Mouse (Mus musculus) neural tube, embryonic 11.5 days (tissue): ENCODE results near the gene Col9a2. TPM values are rescaled to one million over a fixed set of nuclear protein-coding genes. Genes with fewer than 3 reads are reported as not detected.

Experiments used
- ATAC-seq: fragments of 200-750 bp; cut with Nextera tagmentation; 2 replicates; pipeline ENCODE4 v1.8.0; 2017; ENCODE audit warnings: moderate number of reproducible peaks, mild to moderate bottlenecking, moderate TSS enrichment, moderate library complexity; ENCODE audit not compliant: insufficient read depth, low FRiP score, low TSS enrichment
- DNase-seq: peaks from one replicate; pipeline ENCODE4 v3.0.0-alpha.2; 2015; ENCODE audit warnings: low spot score
- H3K27ac ChIP-seq: fragments of 300-500 bp; sonication (generic); 2 replicates; pipeline ENCODE4 v1.5.1; 2014; ENCODE audit warnings: low read depth, mild to moderate bottlenecking, low read length
- H3K27me3 ChIP-seq: fragments of 300-500 bp; sonication (generic); 2 replicates; pipeline ENCODE4 v1.6.1; 2014; ENCODE audit warnings: mild to moderate bottlenecking, low read length, mixed read lengths; ENCODE audit not compliant: control insufficient read depth, insufficient read depth
- H3K36me3 ChIP-seq: fragments of 300-500 bp; sonication (generic); 2 replicates; pipeline ENCODE4 v1.6.1; 2014; ENCODE audit warnings: mild to moderate bottlenecking, low read length, moderate library complexity, mixed read lengths; ENCODE audit not compliant: control insufficient read depth, insufficient read depth
- H3K4me1 ChIP-seq: fragments of 300-500 bp; sonication (generic); 2 replicates; pipeline ENCODE4 v1.6.1; 2014; ENCODE audit warnings: low read length, mixed read lengths; ENCODE audit not compliant: control insufficient read depth, insufficient read depth
- H3K4me2 ChIP-seq: fragments of 300-500 bp; sonication (generic); 2 replicates; pipeline ENCODE4 v1.6.1; 2014; ENCODE audit warnings: low read depth, mild to moderate bottlenecking, moderate library complexity
- H3K4me3 ChIP-seq: fragments of 300-500 bp; sonication (generic); 2 replicates; pipeline ENCODE4 v1.5.1; 2014; ENCODE audit warnings: low read depth, low read length
- H3K9ac ChIP-seq: fragments of 300-500 bp; sonication (generic); 2 replicates; pipeline ENCODE4 v1.6.1; 2014; ENCODE audit warnings: mild to moderate bottlenecking, low read length
- H3K9me3 ChIP-seq: fragments of 300-500 bp; sonication (generic); 2 replicates; pipeline ENCODE4 v1.6.1; 2016; ENCODE audit warnings: low read length; ENCODE audit not compliant: control insufficient read depth
- WGBS: fragments of 180-500 bp; shearing (Covaris S2); extraction: QIAGEN DNeasy Blood & Tissue Kit; methylation state at CpG from one replicate; pipeline ENCODE4 v1.1.7; 2014; 5-methylcytosine and 5-hydroxymethylcytosine counted together
- polyA plus RNA-seq: library from polyadenylated mRNA; unstranded; fragments of >200 nt; fragmentation: Nextera tagmentation; extraction: Ambion mirVana; gene quantifications from 2 replicates; pipeline ENCODE4 v1.2.1, GENCODE M21; 2014

The Col9a2 gene
- polyA plus RNA-seq, 1 experiment from 2014 or later = 8.5 TPM

GRCm38 (mm10) chr4:121080395-121080794, 41.2 kb downstream of the Col9a2 start:
- no peak overlapping the region for H3K4me2 ChIP-seq
- no peaks in the 10 kb centered on the region for H3K9me3 ChIP-seq
- H3K4me1 ChIP-seq = no peaks in the 10 kb centered on the region
- ATAC-seq (no peak), DNase-seq (no peak)
- no peak overlapping the region for H3K4me3 ChIP-seq
- peaks cover 8% of the 10 kb centered on the region for H3K36me3 ChIP-seq
- WGBS = 89% methylated on average over 1 of the region's 1 CpGs
- no peak overlapping the region for H3K27ac ChIP-seq
- H3K27me3 ChIP-seq = no peaks in the 10 kb centered on the region
- no peak overlapping the region for H3K9ac ChIP-seq

- H3K27me3 ChIP-seq = no peaks in the 10 kb centered on the region
- no peak overlapping the region for H3K4me3 ChIP-seq
- H3K9me3 ChIP-seq = no peaks in the 10 kb centered on the region
- no peaks in the 10 kb centered on the region for H3K4me1 ChIP-seq
- no peak overlapping the region for H3K27ac ChIP-seq
- H3K36me3 ChIP-seq = peaks cover 4% of the 10 kb centered on the region; the same call in 1 of the 2 replicates
- DNase-seq = no peak
- H3K4me2 ChIP-seq = no peak overlapping the region
- H3K9ac ChIP-seq = no peak overlapping the region
- ATAC-seq = no peak
These were observed 45.3 kb downstream of the Col9a2 start for GRCm38 (mm10) chr4:121084506-121084905.

GRCm38 (mm10) chr4:121088696-121089095, 49.5 kb downstream of the Col9a2 start:
- Histone ChIP-seq H3K27ac (no peak overlapping the region), H3K27me3 (no peaks in the 10 kb centered on the region), H3K4me1 (no peaks in the 10 kb centered on the region), H3K36me3 (peaks cover 3% of the 10 kb centered on the region), H3K4me2 (no peak overlapping the region), H3K9me3 (no peaks in the 10 kb centered on the region), H3K9ac (no peak overlapping the region), H3K4me3 (no peak overlapping the region)
- DNase-seq = no peak
- 90% methylated on average over 2 of the region's 2 CpGs for WGBS
- ATAC-seq = no peak

GRCm38 (mm10) chr4:121090211-121090610, 51.0 kb downstream of the Col9a2 start:
- 91% methylated on average over 4 of the region's 4 CpGs for WGBS
- Histone ChIP-seq H3K27me3 (no peaks in the 10 kb centered on the region), H3K4me2 (no peak overlapping the region), H3K4me3 (no peak overlapping the region), H3K36me3 (peaks cover 8% of the 10 kb centered on the region), H3K9ac (no peak overlapping the region), H3K27ac (no peak overlapping the region), H3K4me1 (no peaks in the 10 kb centered on the region), H3K9me3 (no peaks in the 10 kb centered on the region)
- no peak for ATAC-seq
- DNase-seq = no peak

- H3K27ac ChIP-seq = peak within 1 kb of the TSS; percentile 39; the same call in 1 of the 2 replicates
- H3K36me3 ChIP-seq = peaks cover 6% of the 10 kb centered on the region; the same call in 1 of the 2 replicates
- peak within 1 kb of the TSS; percentile 77 for H3K4me2 ChIP-seq
- peak; percentile 89 for DNase-seq
- H3K4me3 ChIP-seq = peak within 1 kb of the TSS; percentile 79
- no peaks in the 10 kb centered on the region for H3K27me3 ChIP-seq
- H3K9me3 ChIP-seq = no peaks in the 10 kb centered on the region
- ATAC-seq = peak; percentile 82
- WGBS = under 1% methylated on average over 39 of the region's 39 CpGs
- H3K4me1 ChIP-seq = peaks cover 6% of the 10 kb centered on the region; the same call in 1 of the 2 replicates
- peak within 1 kb of the TSS; percentile 71 for H3K9ac ChIP-seq
These were observed 58.6 kb downstream of the Col9a2 start, which contains the start of gene Zmpste24 for GRCm38 (mm10) chr4:121097650-121098378. Gene Zmpste24 (minus strand): TSS chr4:121098241.

- Histone ChIP-seq H3K4me1 (no peaks in the 10 kb centered on the region), H3K9ac (no peak overlapping the region), H3K4me3 (no peak overlapping the region), H3K27ac (no peak overlapping the region), H3K9me3 (no peaks in the 10 kb centered on the region), H3K4me2 (no peak overlapping the region), H3K36me3 (no peaks in the 10 kb centered on the region), H3K27me3 (no peaks in the 10 kb centered on the region)
- WGBS = 83% methylated on average over 4 of the region's 4 CpGs
- DNase-seq (no peak), ATAC-seq (no peak)
These were observed 64.1 kb downstream of the Col9a2 start for GRCm38 (mm10) chr4:121103304-121103703.

Other genes starting within 250 kb of the Col9a2 start
- 119 and 126 TPM in 2 replicates for gene Nfyc, start 207.8 kb upstream of the Col9a2 start, polyA plus RNA-seq
- gene Rims3, start 184.6 kb upstream of the Col9a2 start, polyA plus RNA-seq = 4.6 and 5.2 TPM in 2 replicates
- 32.3 and 32.8 TPM in 2 replicates for gene Exo5, start 114.4 kb upstream of the Col9a2 start, polyA plus RNA-seq
- 9.3 and 9.7 TPM in 2 replicates for gene Zfp69, start 87.7 kb upstream of the Col9a2 start, polyA plus RNA-seq
- 22.5 and 24.7 TPM in 2 replicates for gene Smap2, start 22.1 kb upstream of the Col9a2 start, polyA plus RNA-seq
- gene Zmpste24, start 58.9 kb downstream of the Col9a2 start, polyA plus RNA-seq = 25.8 and 29.3 TPM in 2 replicates
- 0.47 TPM in 1 of 2 replicates, not detected in the other for gene Tmco2, start 69.8 kb downstream of the Col9a2 start, polyA plus RNA-seq
- gene Rlf, start 175.7 kb downstream of the Col9a2 start, polyA plus RNA-seq = 24.4 and 26.0 TPM in 2 replicates